In genomic region chr8:44998275-44998674, GRCm38 (mm10) we compare ENCODE assay signal across 9 mouse cellular contexts.
DNase-seq lines count a peak whose midpoint lies in the region; ATAC-seq and TF ChIP-seq lines count a peak whose summit lies in the region.
"Had no signal": no experiment of that assay in that cellular context is flagged by ENCODE, and none has a peak within 500 bp of the region (broad histone marks: within the 10 kb centered on the region; RNA-seq: fewer than 3 reads in every experiment).

No protein-coding gene starts in this region.

- DNase-seq in heart, adult 9 months (ENCODE audit: low spot score in 2 of 2), result no peak
- DNase-seq in neural tube, embryonic 10.5 days (ENCODE audit: extremely low spot score, low spot score), result no peak
- DNase-seq in adrenal gland, postnatal 14 days, result no peak
- DNase-seq in liver, postnatal 0 days, result no peak
- no peak for DNase-seq in adrenal gland, postnatal 36 days
- DNase-seq: liver, embryonic 13.5 days had no signal

- 0 out of 2 replicates have a peak overlapping the region, but pooled peaks have one; percentile 3 for H3K4me3 ChIP-seq in heart, embryonic 11.5 days (ENCODE audit: low read depth, low read length)
- no peak overlapping the region for H3K4me3 ChIP-seq in neural tube, embryonic 12.5 days
- H3K4me3 ChIP-seq in limb, embryonic 13.5 days, result no peak overlapping the region
- H3K4me3 ChIP-seq in liver, postnatal 0 days (ENCODE audit: low read depth, low read length), result no peak overlapping the region
- H3K4me3 ChIP-seq: liver, embryonic 13.5 days had no signal

- H3K9ac ChIP-seq in heart, embryonic 11.5 days (ENCODE audit: low read depth, low read length), result peak overlapping the region; percentile 30; the same call in 1 of the 2 replicates
- H3K9ac ChIP-seq in neural tube, embryonic 12.5 days, result no peak overlapping the region
- no peak overlapping the region for H3K9ac ChIP-seq in limb, embryonic 13.5 days
- no peak overlapping the region for H3K9ac ChIP-seq in liver, postnatal 0 days (replicated peaks)
- H3K9ac ChIP-seq: liver, embryonic 13.5 days had no signal

- ATAC-seq in heart, embryonic 11.5 days (replicated peaks; ENCODE audit: insufficient number of reproducible peaks, low FRiP score, low TSS enrichment), result no peak
- ATAC-seq in neural tube, embryonic 12.5 days (ENCODE audit: low FRiP score, low read depth), result no peak
- ATAC-seq in limb, embryonic 13.5 days (ENCODE audit: low FRiP score, low read depth), result no peak
- no peak for ATAC-seq in liver, postnatal 0 days

- no peak for TF ChIP-seq EP300 in liver, postnatal 0 days (IDR thresholded peaks at IDR 0.05; ENCODE audit: low read depth)

- 46% methylated on average over 9 of the region's 9 CpGs for WGBS in heart, embryonic 11.5 days (ENCODE audit: insufficient replicate concordance)
- WGBS in neural tube, embryonic 12.5 days, result 54% methylated on average over 9 of the region's 9 CpGs
- WGBS in limb, embryonic 13.5 days, result 41% methylated on average over 9 of the region's 9 CpGs
- 70% methylated on average over 9 of the region's 9 CpGs for WGBS in liver, postnatal 0 days (ENCODE audit: insufficient replicate concordance)

- peak overlapping the region; percentile 55 for H3K4me2 ChIP-seq in heart, embryonic 11.5 days
- peak overlapping the region; percentile 30; the same call in 1 of the 2 replicates for H3K4me2 ChIP-seq in neural tube, embryonic 12.5 days (replicated peaks)
- peak overlapping the region; percentile 40 for H3K4me2 ChIP-seq in limb, embryonic 13.5 days (replicated peaks)
- no peak overlapping the region for H3K4me2 ChIP-seq in liver, postnatal 0 days (ENCODE audit: low read depth, low read length)
- H3K4me2 ChIP-seq: liver, embryonic 13.5 days had no signal

- no peaks in the 10 kb centered on the region for H3K9me3 ChIP-seq in heart, embryonic 11.5 days (replicated peaks; ENCODE audit: control insufficient read depth, low read length)
- no peaks in the 10 kb centered on the region for H3K9me3 ChIP-seq in neural tube, embryonic 12.5 days
- H3K9me3 ChIP-seq in limb, embryonic 13.5 days, result no peaks in the 10 kb centered on the region
- H3K9me3 ChIP-seq in liver, postnatal 0 days (ENCODE audit: low read length), result no peaks in the 10 kb centered on the region
- H3K9me3 ChIP-seq: liver, embryonic 13.5 days had no signal

- no peaks in the 10 kb centered on the region for H3K36me3 ChIP-seq in heart, embryonic 11.5 days (ENCODE audit: control insufficient read depth, insufficient read depth, low read length)
- no peaks in the 10 kb centered on the region for H3K36me3 ChIP-seq in neural tube, embryonic 12.5 days
- peaks cover 6% of the 10 kb centered on the region; the same call in 1 of the 2 replicates for H3K36me3 ChIP-seq in limb, embryonic 13.5 days
- no peaks in the 10 kb centered on the region for H3K36me3 ChIP-seq in liver, postnatal 0 days (replicated peaks; ENCODE audit: insufficient read depth, low read length)
- H3K36me3 ChIP-seq: liver, embryonic 13.5 days had no signal

- H3K27me3 ChIP-seq in heart, embryonic 11.5 days (ENCODE audit: control insufficient read depth, insufficient read depth, low read length), result no peaks in the 10 kb centered on the region
- H3K27me3 ChIP-seq in neural tube, embryonic 12.5 days (replicated peaks), result no peaks in the 10 kb centered on the region
- H3K27me3 ChIP-seq in limb, embryonic 13.5 days, result no peaks in the 10 kb centered on the region
- H3K27me3 ChIP-seq in liver, postnatal 0 days (ENCODE audit: insufficient read depth, low read length), result no peaks in the 10 kb centered on the region

- peak overlapping the region; percentile 84 for H3K27ac ChIP-seq in heart, embryonic 11.5 days (ENCODE audit: low read depth, low read length)
- H3K27ac ChIP-seq in neural tube, embryonic 12.5 days, result no peak overlapping the region
- H3K27ac ChIP-seq in limb, embryonic 13.5 days, result peak overlapping the region; percentile 55; the same call in 1 of the 2 replicates
- H3K27ac ChIP-seq in liver, postnatal 0 days (ENCODE audit: low read depth), result no peak overlapping the region
- H3K27ac ChIP-seq: liver, embryonic 13.5 days had no signal

- peaks cover 62% of the 10 kb centered on the region for H3K4me1 ChIP-seq in heart, embryonic 11.5 days (ENCODE audit: control insufficient read depth, insufficient read depth, low read length)
- H3K4me1 ChIP-seq in neural tube, embryonic 12.5 days, result peaks cover 31% of the 10 kb centered on the region
- peaks cover 71% of the 10 kb centered on the region for H3K4me1 ChIP-seq in limb, embryonic 13.5 days
- peaks cover 4% of the 10 kb centered on the region; the same call in 1 of the 2 replicates for H3K4me1 ChIP-seq in liver, postnatal 0 days (ENCODE audit: insufficient read depth)

- TF ChIP-seq CTCF in liver, postnatal 0 days (IDR thresholded peaks at IDR 0.05; ENCODE audit: low read depth), result no peak

Comparison
In these comparisons a context has a peak if more than half of its experiments do, and no peak if none do; other contexts are left out.
1. H3K27ac ChIP-seq: peak in heart, embryonic 11.5 days (single experiment) and limb, embryonic 13.5 days (single experiment); none in neural tube, embryonic 12.5 days (single experiment) and liver, postnatal 0 days (single experiment).